Mouse (Mus musculus) heart, embryonic 15.5 days (tissue): ENCODE data around the gene Ezh1. TPM values are rescaled to one million over a fixed set of nuclear protein-coding genes. Genes with fewer than 3 reads are reported as not detected.
A peak's percentile ranks its signal among the peaks of the same experiment; 100 is the strongest.

Experiments used
- ATAC-seq: fragments of 200-750 bp; cut with Nextera tagmentation; replicated peaks from 2 replicates; pipeline ENCODE4 v1.8.0; 2017; ENCODE audit warnings: low read depth, moderate TSS enrichment; ENCODE audit not compliant: insufficient number of reproducible peaks, insufficient read depth, low FRiP score
- H3K27ac ChIP-seq: fragments of 300-500 bp; sonication (generic); 2 replicates; pipeline ENCODE4 v1.5.1; 2015; ENCODE audit warnings: mild to moderate bottlenecking, inconsistent platforms
- H3K27me3 ChIP-seq: fragments of 300-500 bp; sonication (generic); 2 replicates; pipeline ENCODE4 v1.6.1; 2015; ENCODE audit warnings: inconsistent platforms
- H3K36me3 ChIP-seq: fragments of 300-500 bp; sonication (generic); 2 replicates; pipeline ENCODE4 v1.6.1; 2015; ENCODE audit warnings: mild to moderate bottlenecking, inconsistent platforms
- H3K4me1 ChIP-seq: fragments of 300-500 bp; sonication (generic); replicated peaks from 2 replicates; pipeline ENCODE4 v1.6.1; 2015; ENCODE audit warnings: inconsistent platforms
- H3K4me2 ChIP-seq: fragments of 300-500 bp; sonication (generic); 2 replicates; pipeline ENCODE4 v1.6.1; 2015; ENCODE audit warnings: inconsistent platforms, mild to moderate bottlenecking, moderate library complexity
- H3K4me3 ChIP-seq: fragments of 300-500 bp; sonication (generic); 2 replicates; pipeline ENCODE4 v1.5.1; 2015; ENCODE audit warnings: mild to moderate bottlenecking, inconsistent platforms
- H3K9ac ChIP-seq: fragments of 300-500 bp; sonication (generic); 2 replicates; pipeline ENCODE4 v1.6.1; 2015; ENCODE audit warnings: mild to moderate bottlenecking, inconsistent platforms
- H3K9me3 ChIP-seq: fragments of 300-500 bp; sonication (generic); replicated peaks from 2 replicates; pipeline ENCODE4 v1.6.1; 2016; ENCODE audit warnings: inconsistent platforms
- WGBS: fragments of 180-500 bp; shearing (Covaris S2); methylation state at CpG from one replicate; pipeline ENCODE4 v1.1.7; 2015; ENCODE audit warnings: mixed read lengths; 5-methylcytosine and 5-hydroxymethylcytosine counted together
- polyA plus RNA-seq: library from polyadenylated mRNA; unstranded; fragments of >200 nt; fragmentation: Nextera tagmentation; extraction: Ambion mirVana; gene quantifications from 2 replicates; pipeline ENCODE4 v1.2.1, GENCODE M21; 2015

The Ezh1 gene
- polyA plus RNA-seq, 1 experiment from 2014 or later = 13.3 TPM

- Histone ChIP-seq H3K27ac (no peak overlapping the region), H3K4me2 (no peak overlapping the region), H3K36me3 (no peaks in the 10 kb centered on the region), H3K9ac (no peak overlapping the region), H3K4me1 (peaks cover 38% of the 10 kb centered on the region), H3K9me3 (no peaks in the 10 kb centered on the region), H3K27me3 (peaks cover 41% of the 10 kb centered on the region), H3K4me3 (no peak overlapping the region)
- 76% methylated on average over 15 of the region's 15 CpGs for WGBS
- no peak for ATAC-seq
These were observed 47.0 kb downstream of the Ezh1 start for GRCm38 (mm10) chr11:101179306-101179705.

- Histone ChIP-seq H3K27me3 (peaks cover 40% of the 10 kb centered on the region), H3K4me2 (no peak overlapping the region), H3K9ac (no peak overlapping the region), H3K27ac (no peak overlapping the region), H3K9me3 (no peaks in the 10 kb centered on the region), H3K4me3 (no peak overlapping the region), H3K4me1 (peaks cover 48% of the 10 kb centered on the region), H3K36me3 (no peaks in the 10 kb centered on the region)
- ATAC-seq = no peak
- 58% methylated on average over 36 of the region's 36 CpGs for WGBS
These were observed 47.9 kb downstream of the Ezh1 start for GRCm38 (mm10) chr11:101178061-101179058.

GRCm38 (mm10) chr11:101176933-101177773 lies 49.1 kb downstream of the Ezh1 start:
- Histone ChIP-seq H3K27ac (no peak overlapping the region), H3K4me3 (0 out of 2 replicates have a peak overlapping the region, but pooled peaks have one; percentile 38), H3K4me2 (peak overlapping the region; percentile 71; the same call in 1 of the 2 replicates), H3K9me3 (no peaks in the 10 kb centered on the region), H3K36me3 (no peaks in the 10 kb centered on the region), H3K4me1 (peaks cover 58% of the 10 kb centered on the region), H3K9ac (no peak overlapping the region), H3K27me3 (peaks cover 37% of the 10 kb centered on the region)
- no peak for ATAC-seq
- WGBS = 34% methylated on average over 22 of the region's 22 CpGs

GRCm38 (mm10) chr11:101176117-101176691 lies 50.1 kb downstream of the Ezh1 start:
- peak overlapping the region; percentile 13; the same call in 1 of the 2 replicates for H3K9ac ChIP-seq
- peak overlapping the region; percentile 71 for H3K4me2 ChIP-seq
- H3K4me1 ChIP-seq = peaks cover 64% of the 10 kb centered on the region
- no peak for ATAC-seq
- no peaks in the 10 kb centered on the region for H3K36me3 ChIP-seq
- H3K27ac ChIP-seq = no peak overlapping the region
- peak overlapping the region; percentile 38 for H3K4me3 ChIP-seq
- 1% methylated on average over 25 of the region's 25 CpGs for WGBS
- H3K27me3 ChIP-seq = peaks cover 37% of the 10 kb centered on the region
- no peaks in the 10 kb centered on the region for H3K9me3 ChIP-seq

GRCm38 (mm10) chr11:101175636-101176116 lies 50.6 kb downstream of the Ezh1 start:
- Histone ChIP-seq H3K27me3 (peaks cover 37% of the 10 kb centered on the region), H3K27ac (no peak overlapping the region), H3K4me1 (peaks cover 62% of the 10 kb centered on the region)

GRCm38 (mm10) chr11:101174851-101175628 lies 51.2 kb downstream of the Ezh1 start, which contains the start of gene Ccr10:
Ccr10 (minus strand) TSS chr11:101175443.
- Histone ChIP-seq H3K9me3 (no peaks in the 10 kb centered on the region), H3K27me3 (peaks cover 37% of the 10 kb centered on the region), H3K36me3 (no peaks in the 10 kb centered on the region), H3K27ac (0 out of 2 replicates have a peak within 1 kb of the TSS, but pooled peaks have one; percentile 81), H3K4me2 (peak within 1 kb of the TSS; percentile 71), H3K4me3 (peak within 1 kb of the TSS; percentile 39), H3K9ac (peak within 1 kb of the TSS; percentile 59), H3K4me1 (peaks cover 63% of the 10 kb centered on the region)
- 28% methylated on average over 14 of the region's 14 CpGs for WGBS
- no peak for ATAC-seq

More at GRCm38 (mm10) chr11:101175636-101176116, 50.6 kb downstream of the Ezh1 start:
- H3K9ac ChIP-seq = 0 out of 2 replicates have a peak overlapping the region, but pooled peaks have one; percentile 13
- H3K36me3 ChIP-seq = no peaks in the 10 kb centered on the region
- no peaks in the 10 kb centered on the region for H3K9me3 ChIP-seq
- peak overlapping the region; percentile 71 for H3K4me2 ChIP-seq
- H3K4me3 ChIP-seq = peak overlapping the region; percentile 38
- WGBS = 14% methylated on average over 11 of the region's 11 CpGs
- no peak for ATAC-seq

GRCm38 (mm10) chr11:101174389-101174745 lies 51.9 kb downstream of the Ezh1 start:
- Histone ChIP-seq H3K4me1 (peaks cover 66% of the 10 kb centered on the region), H3K4me3 (peak overlapping the region; percentile 39), H3K4me2 (peak overlapping the region; percentile 71), H3K36me3 (no peaks in the 10 kb centered on the region), H3K9ac (peak overlapping the region; percentile 59), H3K27ac (0 out of 2 replicates have a peak overlapping the region, but pooled peaks have one; percentile 81), H3K27me3 (peaks cover 34% of the 10 kb centered on the region), H3K9me3 (no peaks in the 10 kb centered on the region)
- no peak for ATAC-seq
- WGBS = 34% methylated on average over 9 of the region's 9 CpGs

GRCm38 (mm10) chr11:101173631-101174388 lies 52.5 kb downstream of the Ezh1 start:
- H3K27me3 ChIP-seq = peaks cover 30% of the 10 kb centered on the region

GRCm38 (mm10) chr11:101173112-101173511 lies 53.2 kb downstream of the Ezh1 start:
- Histone ChIP-seq H3K9me3 (no peaks in the 10 kb centered on the region), H3K4me3 (peak overlapping the region; percentile 39), H3K4me2 (peak overlapping the region; percentile 71), H3K9ac (no peak overlapping the region), H3K4me1 (peaks cover 78% of the 10 kb centered on the region), H3K27ac (peak overlapping the region; percentile 81), H3K27me3 (peaks cover 23% of the 10 kb centered on the region), H3K36me3 (peaks cover under 1% of the 10 kb centered on the region; the same call in 1 of the 2 replicates)
- 15% methylated on average over 11 of the region's 11 CpGs for WGBS
- ATAC-seq = no peak

More at GRCm38 (mm10) chr11:101173631-101174388, 52.5 kb downstream of the Ezh1 start:
- H3K4me3 ChIP-seq = peak overlapping the region; percentile 39
- H3K4me1 ChIP-seq = peaks cover 71% of the 10 kb centered on the region
- ATAC-seq = peak; percentile 37
- H3K27ac ChIP-seq = peak overlapping the region; percentile 81
- H3K36me3 ChIP-seq = no peaks in the 10 kb centered on the region
- peak overlapping the region; percentile 71 for H3K4me2 ChIP-seq
- peak overlapping the region; percentile 59 for H3K9ac ChIP-seq
- 3% methylated on average over 61 of the region's 61 CpGs for WGBS
- no peaks in the 10 kb centered on the region for H3K9me3 ChIP-seq
